Comparison of ENCODE assay signal across 12 mouse cellular contexts in the genomic region with DNA sequence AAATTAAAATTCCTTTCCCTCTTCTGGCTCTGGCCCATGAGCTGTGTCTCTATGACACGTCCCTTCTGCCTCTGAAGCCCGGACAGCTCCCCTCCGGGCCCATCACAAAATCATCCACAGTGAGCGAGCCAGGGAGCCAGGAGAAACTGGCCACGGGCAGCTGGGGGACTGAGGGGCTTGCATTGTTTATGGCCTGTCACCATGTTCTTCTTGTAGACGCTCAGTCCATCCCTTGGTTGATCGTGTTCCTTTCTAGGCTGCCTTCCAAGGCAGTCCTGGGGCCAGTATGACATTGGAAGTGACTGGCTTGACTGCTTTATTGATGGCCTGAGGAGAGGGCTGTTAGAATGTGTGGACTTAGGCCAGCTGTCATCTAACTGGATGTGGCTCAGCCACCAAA. TPM values are rescaled to one million over a fixed set of nuclear protein-coding genes. Genes with fewer than 3 reads are reported as not detected.
DNase-seq lines count a peak whose midpoint lies in the region; ATAC-seq and TF ChIP-seq lines count a peak whose summit lies in the region.
"Had no signal": no experiment of that assay in that cellular context is flagged by ENCODE, and none has a peak within 500 bp of the region (broad histone marks: within the 10 kb centered on the region; RNA-seq: fewer than 3 reads in every experiment).

No protein-coding gene starts in this region.

- no peak for DNase-seq in kidney, postnatal 36 days
- DNase-seq in lung, embryonic 14.5 days, result peak; percentile 71
- DNase-seq in lung, adult 18-20 months, result no peak
- no peak for DNase-seq in midbrain, embryonic 14.5 days
- no peak for DNase-seq in adrenal gland, adult 8-10 months
- DNase-seq: cerebellum, adult 2 months; cerebellum, postnatal 36 days; gastrocnemius, adult 2 months had no signal

- ATAC-seq in kidney, embryonic 16.5 days (ENCODE audit: low FRiP score, low TSS enrichment), result peak; percentile 73
- peak; percentile 83 for ATAC-seq in lung, embryonic 14.5 days (ENCODE audit: insufficient read depth)
- no peak for ATAC-seq in midbrain, embryonic 12.5 days (ENCODE audit: low FRiP score, low read depth)
- no peak for ATAC-seq in midbrain, embryonic 14.5 days (ENCODE audit: low FRiP score, low TSS enrichment)

- no peak overlapping the region; the same call in 1 of the 2 replicates for H3K4me2 ChIP-seq in kidney, embryonic 16.5 days (replicated peaks; ENCODE audit: low read depth, low read length)
- H3K4me2 ChIP-seq in lung, embryonic 14.5 days, result no peak overlapping the region
- H3K4me2 ChIP-seq in midbrain, embryonic 12.5 days (replicated peaks), result no peak overlapping the region
- no peak overlapping the region for H3K4me2 ChIP-seq in midbrain, embryonic 14.5 days (ENCODE audit: low read length)

- H3K36me3 ChIP-seq in kidney, embryonic 16.5 days (ENCODE audit: insufficient read depth, low read length), result no peaks in the 10 kb centered on the region
- H3K36me3 ChIP-seq in lung, embryonic 14.5 days (ENCODE audit: insufficient read depth), result no peaks in the 10 kb centered on the region
- H3K36me3 ChIP-seq in midbrain, embryonic 12.5 days, result no peaks in the 10 kb centered on the region
- H3K36me3 ChIP-seq in midbrain, embryonic 14.5 days (ENCODE audit: control insufficient read depth, insufficient read depth, low read length), result no peaks in the 10 kb centered on the region
- H3K36me3 ChIP-seq: heart, embryonic 10.5 days had no signal

- no peak overlapping the region for H3K4me3 ChIP-seq in kidney, embryonic 16.5 days (ENCODE audit: low read length)
- no peak overlapping the region for H3K4me3 ChIP-seq in lung, embryonic 14.5 days (ENCODE audit: low read depth, low read length)
- H3K4me3 ChIP-seq in midbrain, embryonic 12.5 days, result no peak overlapping the region
- no peak overlapping the region for H3K4me3 ChIP-seq in midbrain, embryonic 14.5 days (replicated peaks; ENCODE audit: low read depth, low read length)
- H3K4me3 ChIP-seq: gastrocnemius, adult 2 months; heart, embryonic 10.5 days had no signal

- TF ChIP-seq CTCF in lung, embryonic 14.5 days (IDR thresholded peaks at IDR 0.05; ENCODE audit: low read depth), result no peak

- no peak overlapping the region for H3K27ac ChIP-seq in kidney, embryonic 16.5 days (ENCODE audit: low read length)
- H3K27ac ChIP-seq in lung, embryonic 14.5 days (ENCODE audit: low read depth), result no peak overlapping the region; the same call in 1 of the 2 replicates
- H3K27ac ChIP-seq in midbrain, embryonic 12.5 days (replicated peaks), result 0 out of 2 replicates have a peak overlapping the region, but pooled peaks have one; percentile 6
- no peak overlapping the region for H3K27ac ChIP-seq in midbrain, embryonic 14.5 days (replicated peaks; ENCODE audit: low read depth, low read length)
- H3K27ac ChIP-seq: gastrocnemius, adult 2 months; liver, embryonic 14.5 days had no signal

- 0 out of 2 replicates have a peak, but pooled peaks cover 3% of the 10 kb centered on the region for H3K27me3 ChIP-seq in kidney, embryonic 16.5 days (ENCODE audit: insufficient read depth, low read length)
- H3K27me3 ChIP-seq in lung, embryonic 14.5 days (ENCODE audit: insufficient read depth, low read length), result no peaks in the 10 kb centered on the region
- 0 out of 2 replicates have a peak, but pooled peaks cover 5% of the 10 kb centered on the region for H3K27me3 ChIP-seq in midbrain, embryonic 12.5 days
- H3K27me3 ChIP-seq in midbrain, embryonic 14.5 days (ENCODE audit: control insufficient read depth, insufficient read depth, low read length), result no peaks in the 10 kb centered on the region

- H3K9ac ChIP-seq in kidney, embryonic 16.5 days (replicated peaks; ENCODE audit: low read length), result no peak overlapping the region
- H3K9ac ChIP-seq in lung, embryonic 14.5 days, result no peak overlapping the region
- H3K9ac ChIP-seq in midbrain, embryonic 12.5 days (replicated peaks), result no peak overlapping the region
- H3K9ac ChIP-seq in midbrain, embryonic 14.5 days (replicated peaks; ENCODE audit: low read length), result no peak overlapping the region
- H3K9ac ChIP-seq: liver, embryonic 14.5 days had no signal

- no peaks in the 10 kb centered on the region for H3K9me3 ChIP-seq in kidney, embryonic 16.5 days (ENCODE audit: low read length)
- H3K9me3 ChIP-seq in lung, embryonic 14.5 days (ENCODE audit: low read depth, low read length), result no peaks in the 10 kb centered on the region
- no peaks in the 10 kb centered on the region for H3K9me3 ChIP-seq in midbrain, embryonic 12.5 days
- H3K9me3 ChIP-seq in midbrain, embryonic 14.5 days (ENCODE audit: control insufficient read depth, low read length), result no peaks in the 10 kb centered on the region
- H3K9me3 ChIP-seq: heart, embryonic 10.5 days had no signal

- H3K4me1 ChIP-seq in kidney, embryonic 16.5 days (ENCODE audit: insufficient read depth, low read length), result peaks cover 10% of the 10 kb centered on the region; the same call in 1 of the 2 replicates
- H3K4me1 ChIP-seq in lung, embryonic 14.5 days (ENCODE audit: insufficient read depth), result peaks cover 9% of the 10 kb centered on the region; the same call in 1 of the 2 replicates
- peaks cover 18% of the 10 kb centered on the region for H3K4me1 ChIP-seq in midbrain, embryonic 12.5 days
- H3K4me1 ChIP-seq in midbrain, embryonic 14.5 days (ENCODE audit: control insufficient read depth, insufficient read depth, low read length), result peaks cover 13% of the 10 kb centered on the region

- 45% methylated on average over 7 of the region's 7 CpGs for WGBS in kidney, embryonic 16.5 days
- 30% methylated on average over 7 of the region's 7 CpGs for WGBS in lung, embryonic 14.5 days
- WGBS in midbrain, embryonic 12.5 days, result 82% methylated on average over 7 of the region's 7 CpGs
- 78% methylated on average over 7 of the region's 7 CpGs for WGBS in midbrain, embryonic 14.5 days

RNA-seq across cellular contexts. Expression of a gene that starts 18.3 kb away (rescaled TPM):
- polyA plus RNA-seq in kidney, embryonic 16.5 days (2015; fragmentation: Nextera tagmentation; extraction: Ambion mirVana), result 5.1 TPM in 2 replicates
- polyA plus RNA-seq in lung, embryonic 14.5 days (2014; fragmentation: Nextera tagmentation; extraction: Ambion mirVana), result 0.46 and 0.99 TPM in 2 replicates
- polyA plus RNA-seq in midbrain, embryonic 12.5 days (2016; fragmentation: Nextera tagmentation; extraction: Ambion mirVana), result 6.3 TPM in 2 replicates
- 9.8 and 15.9 TPM in 2 replicates for polyA plus RNA-seq in midbrain, embryonic 14.5 days (2014; fragmentation: Nextera tagmentation; extraction: Ambion mirVana)
- total RNA-seq in adrenal gland, adult 8-10 months (2022), result 10 to 100 TPM; 52.7 to 72.6 (median 62.9) TPM

Comparison
In these comparisons a context has a peak if more than half of its experiments do, and no peak if none do; other contexts are left out.
1. ATAC-seq: peak in kidney, embryonic 16.5 days (single experiment) and lung, embryonic 14.5 days (single experiment); none in midbrain, embryonic 12.5 days (single experiment) and midbrain, embryonic 14.5 days (single experiment).